Mouse (Mus musculus): ENCODE measurements around the gene Pygb.

The Pygb gene

GRCm38 (mm10) chr2:150844798-150845197 is 58.3 kb downstream of the Pygb start:
- DNase-seq, result no peak

- no peak for DNase-seq
These were observed 61.0 kb downstream of the Pygb start for GRCm38 (mm10) chr2:150847436-150847995.

GRCm38 (mm10) chr2:150851251-150851650 is 64.7 kb downstream of the Pygb start:
- DNase-seq, result no peak

- DNase-seq, result no peak
These were observed 68.7 kb downstream of the Pygb start for GRCm38 (mm10) chr2:150855186-150855585.

GRCm38 (mm10) chr2:150858724-150859487 is 72.4 kb downstream of the Pygb start:
- DNase-seq, result peak; percentile 66

GRCm38 (mm10) chr2:150859709-150860470 is 73.4 kb downstream of the Pygb start:
- DNase-seq, result no peak

- no peak for DNase-seq
These were observed 74.6 kb downstream of the Pygb start for GRCm38 (mm10) chr2:150861128-150861527.

GRCm38 (mm10) chr2:150867021-150867420 is 80.5 kb downstream of the Pygb start:
- DNase-seq, result no peak

GRCm38 (mm10) chr2:150869446-150869845 is 82.9 kb downstream of the Pygb start:
- DNase-seq, result no peak

- no peak for DNase-seq
These were observed 88.0 kb downstream of the Pygb start for GRCm38 (mm10) chr2:150874508-150874907.

GRCm38 (mm10) chr2:150875226-150875625 is 88.7 kb downstream of the Pygb start:
- no peak for DNase-seq

GRCm38 (mm10) chr2:150877561-150877960 is 91.0 kb downstream of the Pygb start:
- peak; percentile 58 for DNase-seq
